Mouse (Mus musculus): ENCODE measurements around the gene Ssu72. TPM values are rescaled to one million over a fixed set of nuclear protein-coding genes. Genes with fewer than 3 reads are reported as not detected.

Gene Ssu72
- polyA plus RNA-seq, 1 experiment = 141 TPM

DNA sequence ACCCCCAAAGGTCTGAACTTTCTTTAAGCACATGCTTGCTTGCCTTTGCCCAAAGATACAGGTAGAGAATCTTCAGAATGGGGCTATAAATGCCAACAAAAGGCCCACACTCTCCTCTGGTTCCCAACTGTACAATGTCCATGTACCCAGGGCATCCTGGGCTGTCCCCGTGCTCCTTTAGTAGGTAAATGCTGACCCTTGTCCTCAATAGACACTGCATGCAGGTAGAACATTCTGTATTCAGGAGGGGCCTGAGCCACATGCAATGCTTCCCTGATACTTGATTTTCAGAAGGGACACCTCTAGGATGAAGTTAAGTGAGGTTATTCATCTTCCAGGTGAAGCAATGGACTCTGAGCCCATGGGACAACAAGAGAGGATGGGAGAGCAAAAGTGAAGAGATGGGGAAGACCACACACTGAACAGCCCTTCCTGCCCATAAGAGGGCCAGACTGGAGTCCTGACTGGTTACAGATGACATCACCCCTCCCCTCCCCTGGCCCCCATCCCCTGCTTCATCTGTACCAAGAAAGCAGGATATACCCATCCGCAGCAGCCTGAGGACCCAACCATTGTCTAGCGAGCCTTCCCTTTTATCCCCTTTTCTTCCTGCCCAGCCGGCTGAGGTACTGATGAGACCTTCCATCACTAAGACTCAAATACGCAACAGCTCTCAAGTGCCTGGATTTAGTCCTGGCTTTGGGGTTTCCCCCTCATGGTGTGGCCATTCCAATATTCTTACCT lies 68.9 kb downstream of the Ssu72 start:
- DNase-seq = no peak
- Histone ChIP-seq H3K27ac (ENCODE audit: insufficient read depth, low read length) (no peak overlapping the region), H3K4me1 (ENCODE audit: control insufficient read depth, insufficient read depth, low read length) (peaks cover 21% of the 10 kb centered on the region), H3K27me3 (ENCODE audit: control insufficient read depth, insufficient read depth, low read length) (no peaks in the 10 kb centered on the region), H3K4me3 (replicated peaks; ENCODE audit: insufficient read depth, low read depth, low read length) (peak overlapping the region; percentile 72)
- WGBS = 59% methylated on average over 5 of the region's 5 CpGs
- TF ChIP-seq POLR2A (IDR thresholded peaks at IDR 0.05; ENCODE audit: borderline replicate concordance, insufficient read depth, low read length) (no peak), CTCF (IDR thresholded peaks at IDR 0.05; ENCODE audit: borderline replicate concordance, insufficient read depth, low read depth, low read length) (no peak)

DNA sequence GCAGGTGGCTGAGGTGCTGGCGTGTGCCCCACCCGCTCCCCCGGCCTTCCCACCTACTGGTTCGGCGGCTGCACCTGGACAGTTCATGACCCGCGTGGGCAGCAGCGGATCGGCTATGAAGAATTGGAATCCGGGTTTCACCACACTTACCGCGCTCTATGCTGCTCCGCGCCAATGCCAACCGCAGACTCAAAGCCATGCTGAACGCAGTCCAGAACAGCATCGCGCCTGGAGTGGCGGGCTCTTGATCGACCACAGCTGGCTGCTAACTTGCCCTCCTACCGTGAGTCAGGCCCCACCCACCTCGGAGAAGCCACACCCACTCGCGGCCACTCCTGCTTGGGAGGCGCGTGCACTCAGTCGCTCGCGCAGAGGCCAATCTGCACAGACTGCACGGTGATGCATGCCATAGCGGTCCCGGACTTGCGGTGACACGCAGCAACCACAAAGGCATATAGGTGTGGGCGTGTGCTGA lies 69.7 kb downstream of the Ssu72 start, which contains the start of gene Vwa1:
Gene Vwa1 (minus strand): TSS at position 419 of the 475 bp plus-strand sequence.
- H3K27ac ChIP-seq (ENCODE audit: insufficient read depth, low read length) = peak within 1 kb of the TSS; percentile 65
- under 1% methylated on average over 35 of the region's 35 CpGs for WGBS
- H3K4me3 ChIP-seq (replicated peaks; ENCODE audit: insufficient read depth, low read depth, low read length) = peak within 1 kb of the TSS; percentile 72
- H3K27me3 ChIP-seq (ENCODE audit: control insufficient read depth, insufficient read depth, low read length) = no peaks in the 10 kb centered on the region
- peaks cover 20% of the 10 kb centered on the region for H3K4me1 ChIP-seq (ENCODE audit: control insufficient read depth, insufficient read depth, low read length)
- peak; percentile 85 to 91 for DNase-seq
- TF ChIP-seq CTCF (IDR thresholded peaks at IDR 0.05; ENCODE audit: borderline replicate concordance, insufficient read depth, low read depth, low read length) = no peak
- peak; percentile 96 for TF ChIP-seq POLR2A (IDR thresholded peaks at IDR 0.05; ENCODE audit: borderline replicate concordance, insufficient read depth, low read length)

DNA sequence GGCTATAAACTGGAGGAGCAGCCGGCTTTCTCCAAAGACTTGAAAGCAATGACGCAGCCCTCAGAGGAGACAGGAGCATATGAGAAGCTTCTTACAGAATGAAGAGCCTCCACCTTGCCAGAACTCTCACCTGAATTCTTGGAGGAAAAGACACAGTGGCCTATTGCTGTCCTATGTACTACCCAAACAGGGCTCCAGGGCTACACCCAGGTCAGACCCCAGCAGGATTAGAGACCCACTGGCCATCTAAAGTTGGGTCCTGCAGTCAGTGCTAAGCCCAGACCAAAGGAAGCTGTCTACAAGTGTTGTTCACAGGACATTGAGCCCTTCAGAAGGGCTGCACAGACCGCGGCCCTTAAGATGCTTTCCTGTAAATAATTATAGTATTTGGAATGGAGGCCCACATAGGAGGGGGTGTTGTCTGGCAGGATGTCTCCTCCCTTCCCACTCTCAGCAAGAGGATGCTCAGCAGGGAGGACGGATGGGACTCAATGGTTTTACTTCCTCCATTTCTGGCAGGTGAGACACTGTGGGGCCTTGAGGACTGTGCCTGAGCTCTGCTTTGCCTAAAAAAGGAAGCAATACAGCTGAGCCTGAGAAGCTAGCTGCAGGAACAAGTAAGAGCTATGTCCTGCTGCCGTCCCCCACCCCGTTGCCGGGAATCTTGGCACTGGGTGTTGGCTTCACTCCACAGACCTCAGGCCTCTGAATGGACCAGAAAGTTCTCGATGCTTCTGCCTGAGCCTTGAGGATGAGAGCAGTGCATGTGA lies 70.6 kb downstream of the Ssu72 start:
- TF ChIP-seq CTCF (IDR thresholded peaks at IDR 0.05; ENCODE audit: borderline replicate concordance, insufficient read depth, low read depth, low read length) (no peak), POLR2A (IDR thresholded peaks at IDR 0.05; ENCODE audit: borderline replicate concordance, insufficient read depth, low read length) (no peak)
- peak; percentile 62 to 65 for DNase-seq

DNA sequence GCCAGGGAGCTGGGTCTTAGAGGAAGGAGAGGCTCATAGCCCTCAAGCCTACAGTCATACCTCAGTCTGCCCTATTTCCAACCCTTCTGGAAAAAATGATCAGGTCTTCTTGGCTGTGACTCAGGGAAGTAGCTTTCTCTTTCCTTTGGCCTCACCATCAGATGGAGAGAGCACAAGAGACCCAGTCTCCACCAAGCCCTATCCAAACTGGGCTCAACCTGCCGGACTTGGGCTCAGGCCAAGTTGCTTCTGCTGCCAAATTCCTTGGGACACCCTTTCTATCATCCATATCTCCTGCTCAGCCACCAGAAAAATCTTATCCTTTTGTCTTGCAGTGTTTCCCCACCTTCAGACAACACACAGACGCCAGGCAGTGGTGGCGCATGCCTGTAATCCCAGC lies 71.3 kb downstream of the Ssu72 start:
- H3K27me3 ChIP-seq (ENCODE audit: control insufficient read depth, insufficient read depth, low read length) = no peaks in the 10 kb centered on the region
- peak; percentile 75 to 77 for DNase-seq
- H3K4me3 ChIP-seq (replicated peaks; ENCODE audit: insufficient read depth, low read depth, low read length) = no peak overlapping the region
- H3K27ac ChIP-seq (ENCODE audit: insufficient read depth, low read length) = peak overlapping the region; percentile 65
- 52% methylated on average over 3 of the region's 3 CpGs for WGBS
- H3K4me1 ChIP-seq (ENCODE audit: control insufficient read depth, insufficient read depth, low read length) = peaks cover 13% of the 10 kb centered on the region
- no peak for TF ChIP-seq CTCF (IDR thresholded peaks at IDR 0.05; ENCODE audit: borderline replicate concordance, insufficient read depth, low read depth, low read length)
- no peak for TF ChIP-seq POLR2A (IDR thresholded peaks at IDR 0.05; ENCODE audit: borderline replicate concordance, insufficient read depth, low read length)

More for the DNA sequence above, 70.6 kb downstream of the Ssu72 start:
- H3K4me1 ChIP-seq (ENCODE audit: control insufficient read depth, insufficient read depth, low read length) = peaks cover 18% of the 10 kb centered on the region
- H3K4me3 ChIP-seq (replicated peaks; ENCODE audit: insufficient read depth, low read depth, low read length) = no peak overlapping the region
- H3K27ac ChIP-seq (ENCODE audit: insufficient read depth, low read length) = peak overlapping the region; percentile 65
- H3K27me3 ChIP-seq (ENCODE audit: control insufficient read depth, insufficient read depth, low read length) = no peaks in the 10 kb centered on the region
- 11% methylated on average over 9 of the region's 9 CpGs for WGBS

DNA sequence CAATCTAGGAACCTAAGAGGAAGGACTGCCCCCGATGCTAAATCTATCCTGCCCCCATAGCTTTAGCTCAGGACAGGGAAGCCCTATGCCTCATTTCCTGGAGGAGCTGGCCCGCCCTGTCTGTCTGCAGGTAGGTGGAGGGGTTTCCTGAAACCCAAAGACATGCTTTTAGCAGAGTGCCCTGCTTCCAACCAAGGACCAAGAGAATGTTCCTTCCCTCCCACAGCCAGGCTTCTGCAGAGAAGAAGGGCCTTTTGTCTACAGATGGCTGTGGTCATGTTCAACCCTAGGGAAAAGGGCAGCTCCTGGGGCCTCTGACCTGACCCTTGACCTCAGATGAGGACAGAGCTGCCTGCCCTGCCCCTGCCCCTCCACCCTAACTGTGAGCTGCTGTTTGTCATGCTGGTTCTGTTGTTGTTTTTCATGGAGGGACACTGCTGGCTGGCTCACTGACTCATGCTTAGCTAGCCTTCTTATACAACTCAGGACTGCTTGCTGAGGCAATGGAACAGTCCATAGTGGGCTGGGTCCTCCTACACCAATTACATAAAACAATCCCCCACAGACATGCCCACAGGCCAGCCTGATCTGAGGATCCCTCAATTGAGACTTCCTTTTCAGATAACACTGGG lies 72.2 kb downstream of the Ssu72 start:
- TF ChIP-seq CTCF (IDR thresholded peaks at IDR 0.05; ENCODE audit: borderline replicate concordance, insufficient read depth, low read depth, low read length) (no peak), POLR2A (IDR thresholded peaks at IDR 0.05; ENCODE audit: borderline replicate concordance, insufficient read depth, low read length) (no peak)
- Histone ChIP-seq H3K4me3 (replicated peaks; ENCODE audit: insufficient read depth, low read depth, low read length) (no peak overlapping the region), H3K4me1 (ENCODE audit: control insufficient read depth, insufficient read depth, low read length) (peaks cover 13% of the 10 kb centered on the region), H3K27ac (ENCODE audit: insufficient read depth, low read length) (no peak overlapping the region), H3K27me3 (ENCODE audit: control insufficient read depth, insufficient read depth, low read length) (no peaks in the 10 kb centered on the region)
- DNase-seq = no peak
- WGBS = 59% methylated on average over 2 of the region's 2 CpGs

DNA sequence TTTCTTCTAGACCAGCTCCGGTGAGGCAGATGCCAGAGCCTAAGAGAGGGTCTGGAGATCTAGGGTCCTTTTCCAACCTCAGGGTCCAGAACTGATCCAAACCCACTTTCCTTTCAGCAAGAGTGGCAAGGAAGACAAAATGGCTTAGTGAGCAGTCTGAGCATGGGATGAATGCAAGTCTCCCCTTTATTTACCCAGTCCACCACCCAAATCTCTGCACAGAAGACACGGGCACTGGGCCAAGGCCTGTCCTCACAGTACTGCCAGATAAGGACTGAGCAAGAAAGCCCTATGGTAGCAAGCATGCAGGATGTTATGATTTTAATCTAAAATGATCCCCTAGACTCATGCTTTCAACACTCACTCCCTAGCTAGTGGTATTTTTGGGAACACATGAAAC lies 73.2 kb downstream of the Ssu72 start:
- Histone ChIP-seq H3K27me3 (ENCODE audit: control insufficient read depth, insufficient read depth, low read length) (no peaks in the 10 kb centered on the region), H3K4me3 (replicated peaks; ENCODE audit: insufficient read depth, low read depth, low read length) (no peak overlapping the region), H3K27ac (ENCODE audit: insufficient read depth, low read length) (no peak overlapping the region), H3K4me1 (ENCODE audit: control insufficient read depth, insufficient read depth, low read length) (peaks cover 13% of the 10 kb centered on the region)
- TF ChIP-seq CTCF (IDR thresholded peaks at IDR 0.05; ENCODE audit: borderline replicate concordance, insufficient read depth, low read depth, low read length) (no peak), POLR2A (IDR thresholded peaks at IDR 0.05; ENCODE audit: borderline replicate concordance, insufficient read depth, low read length) (no peak)
- DNase-seq = no peak
- WGBS = 70% methylated on average over 2 of the region's 2 CpGs

DNA sequence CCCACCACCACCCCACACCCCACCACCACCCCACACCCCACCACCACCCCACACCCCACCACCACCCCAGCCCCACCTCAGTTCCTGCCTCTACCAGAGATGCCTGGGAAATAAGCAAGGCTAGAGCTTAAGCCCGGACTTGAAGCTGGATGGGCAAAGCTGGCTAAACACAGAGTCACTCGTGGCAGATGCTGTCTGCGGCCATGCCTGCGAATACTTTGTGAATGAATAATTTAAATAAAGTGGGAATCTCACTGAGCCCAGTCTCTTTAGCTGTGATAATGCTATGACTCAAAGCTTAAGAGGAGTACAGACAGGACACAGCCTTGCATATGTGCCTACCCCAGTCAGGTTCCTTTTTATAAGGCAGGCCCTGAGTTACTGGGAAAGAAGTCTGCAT lies 74.9 kb downstream of the Ssu72 start:
- Histone ChIP-seq H3K27me3 (ENCODE audit: control insufficient read depth, insufficient read depth, low read length) (no peaks in the 10 kb centered on the region), H3K4me3 (replicated peaks; ENCODE audit: insufficient read depth, low read depth, low read length) (no peak overlapping the region), H3K27ac (ENCODE audit: insufficient read depth, low read length) (no peak overlapping the region), H3K4me1 (ENCODE audit: control insufficient read depth, insufficient read depth, low read length) (peaks cover 13% of the 10 kb centered on the region)
- no peak for DNase-seq
- 72% methylated on average over 4 of the region's 4 CpGs for WGBS
- TF ChIP-seq POLR2A (IDR thresholded peaks at IDR 0.05; ENCODE audit: borderline replicate concordance, insufficient read depth, low read length) (no peak), CTCF (IDR thresholded peaks at IDR 0.05; ENCODE audit: borderline replicate concordance, insufficient read depth, low read depth, low read length) (no peak)
